Mouse (Mus musculus): ENCODE data around the gene Pcsk5. TPM values are rescaled to one million over a fixed set of nuclear protein-coding genes. Genes with fewer than 3 reads are reported as not detected.

The Pcsk5 gene
- polyA plus RNA-seq, 1 experiment from 2014 or later = 24.0 TPM

GRCm38 (mm10) chr19:17412915-17413459 lies 424.4 kb downstream of the Pcsk5 start:
- ATAC-seq (ENCODE audit: low read depth) = no peak
- 31% methylated on average over 4 of the region's 4 CpGs for WGBS
- no peak overlapping the region for H3K27ac ChIP-seq (ENCODE audit: low read length)
- no peaks in the 10 kb centered on the region for H3K9me3 ChIP-seq (ENCODE audit: control insufficient read depth, low read length)
- H3K4me3 ChIP-seq (ENCODE audit: low read length) = no peak overlapping the region
- H3K4me2 ChIP-seq (ENCODE audit: low read depth, low read length) = no peak overlapping the region
- no peaks in the 10 kb centered on the region for H3K27me3 ChIP-seq (ENCODE audit: control insufficient read depth, insufficient read depth, low read depth, low read length)
- no peaks in the 10 kb centered on the region for H3K4me1 ChIP-seq (replicated peaks; ENCODE audit: control insufficient read depth, insufficient read depth, low read length)
- no peaks in the 10 kb centered on the region for H3K36me3 ChIP-seq (ENCODE audit: control insufficient read depth, insufficient read depth, low read length)
- H3K9ac ChIP-seq (ENCODE audit: low read length) = no peak overlapping the region

GRCm38 (mm10) chr19:17410465-17411065 lies 426.9 kb downstream of the Pcsk5 start:
- Histone ChIP-seq H3K9me3 (ENCODE audit: control insufficient read depth, low read length) (no peaks in the 10 kb centered on the region), H3K27me3 (ENCODE audit: control insufficient read depth, insufficient read depth, low read depth, low read length) (no peaks in the 10 kb centered on the region), H3K9ac (ENCODE audit: low read length) (no peak overlapping the region), H3K27ac (ENCODE audit: low read length) (no peak overlapping the region), H3K4me3 (ENCODE audit: low read length) (no peak overlapping the region), H3K36me3 (ENCODE audit: control insufficient read depth, insufficient read depth, low read length) (no peaks in the 10 kb centered on the region), H3K4me2 (ENCODE audit: low read depth, low read length) (no peak overlapping the region), H3K4me1 (replicated peaks; ENCODE audit: control insufficient read depth, insufficient read depth, low read length) (no peaks in the 10 kb centered on the region)
- ATAC-seq (ENCODE audit: low read depth) = no peak
- 65% methylated on average over 5 of the region's 5 CpGs for WGBS

GRCm38 (mm10) chr19:17409351-17409750 lies 428.1 kb downstream of the Pcsk5 start:
- no peak overlapping the region for H3K4me2 ChIP-seq (ENCODE audit: low read depth, low read length)
- H3K27me3 ChIP-seq (ENCODE audit: control insufficient read depth, insufficient read depth, low read depth, low read length) = no peaks in the 10 kb centered on the region
- H3K9ac ChIP-seq (ENCODE audit: low read length) = no peak overlapping the region
- no peak for ATAC-seq (ENCODE audit: low read depth)
- WGBS = 53% methylated on average over 3 of the region's 3 CpGs
- no peaks in the 10 kb centered on the region for H3K9me3 ChIP-seq (ENCODE audit: control insufficient read depth, low read length)
- H3K4me1 ChIP-seq (replicated peaks; ENCODE audit: control insufficient read depth, insufficient read depth, low read length) = no peaks in the 10 kb centered on the region
- H3K27ac ChIP-seq (ENCODE audit: low read length) = no peak overlapping the region
- no peaks in the 10 kb centered on the region for H3K36me3 ChIP-seq (ENCODE audit: control insufficient read depth, insufficient read depth, low read length)
- H3K4me3 ChIP-seq (ENCODE audit: low read length) = no peak overlapping the region

GRCm38 (mm10) chr19:17408591-17408990 lies 428.8 kb downstream of the Pcsk5 start:
- no peak overlapping the region for H3K4me2 ChIP-seq (ENCODE audit: low read depth, low read length)
- H3K27me3 ChIP-seq (ENCODE audit: control insufficient read depth, insufficient read depth, low read depth, low read length) = no peaks in the 10 kb centered on the region
- H3K36me3 ChIP-seq (ENCODE audit: control insufficient read depth, insufficient read depth, low read length) = no peaks in the 10 kb centered on the region
- no peak overlapping the region for H3K9ac ChIP-seq (ENCODE audit: low read length)
- H3K4me1 ChIP-seq (replicated peaks; ENCODE audit: control insufficient read depth, insufficient read depth, low read length) = no peaks in the 10 kb centered on the region
- H3K4me3 ChIP-seq (ENCODE audit: low read length) = no peak overlapping the region
- no peak overlapping the region for H3K27ac ChIP-seq (ENCODE audit: low read length)
- H3K9me3 ChIP-seq (ENCODE audit: control insufficient read depth, low read length) = no peaks in the 10 kb centered on the region
- ATAC-seq (ENCODE audit: low read depth) = no peak

GRCm38 (mm10) chr19:17406823-17407222 lies 430.6 kb downstream of the Pcsk5 start:
- H3K36me3 ChIP-seq (ENCODE audit: control insufficient read depth, insufficient read depth, low read length) = no peaks in the 10 kb centered on the region
- no peaks in the 10 kb centered on the region for H3K27me3 ChIP-seq (ENCODE audit: control insufficient read depth, insufficient read depth, low read depth, low read length)
- no peak for ATAC-seq (ENCODE audit: low read depth)
- no peak overlapping the region for H3K27ac ChIP-seq (ENCODE audit: low read length)
- H3K4me2 ChIP-seq (ENCODE audit: low read depth, low read length) = no peak overlapping the region
- no peaks in the 10 kb centered on the region for H3K4me1 ChIP-seq (replicated peaks; ENCODE audit: control insufficient read depth, insufficient read depth, low read length)
- 84% methylated on average over 5 of the region's 5 CpGs for WGBS
- no peak overlapping the region for H3K4me3 ChIP-seq (ENCODE audit: low read length)
- H3K9me3 ChIP-seq (ENCODE audit: control insufficient read depth, low read length) = no peaks in the 10 kb centered on the region
- no peak overlapping the region for H3K9ac ChIP-seq (ENCODE audit: low read length)

- Histone ChIP-seq H3K4me1 (replicated peaks; ENCODE audit: control insufficient read depth, insufficient read depth, low read length) (no peaks in the 10 kb centered on the region), H3K27me3 (ENCODE audit: control insufficient read depth, insufficient read depth, low read depth, low read length) (no peaks in the 10 kb centered on the region), H3K27ac (ENCODE audit: low read length) (no peak overlapping the region), H3K9ac (ENCODE audit: low read length) (no peak overlapping the region), H3K4me2 (ENCODE audit: low read depth, low read length) (no peak overlapping the region), H3K9me3 (ENCODE audit: control insufficient read depth, low read length) (no peaks in the 10 kb centered on the region), H3K36me3 (ENCODE audit: control insufficient read depth, insufficient read depth, low read length) (peaks cover 11% of the 10 kb centered on the region), H3K4me3 (ENCODE audit: low read length) (no peak overlapping the region)
- ATAC-seq (ENCODE audit: low read depth) = no peak
- 84% methylated on average over 4 of the region's 4 CpGs for WGBS
These were observed 434.3 kb downstream of the Pcsk5 start for GRCm38 (mm10) chr19:17403175-17403574.

GRCm38 (mm10) chr19:17400571-17400970 lies 436.9 kb downstream of the Pcsk5 start:
- 70% methylated on average over 4 of the region's 4 CpGs for WGBS
- H3K9me3 ChIP-seq (ENCODE audit: control insufficient read depth, low read length) = no peaks in the 10 kb centered on the region

GRCm38 (mm10) chr19:17399965-17400364 lies 437.5 kb downstream of the Pcsk5 start:
- no peak overlapping the region for H3K27ac ChIP-seq (ENCODE audit: low read length)
- no peak for ATAC-seq (ENCODE audit: low read depth)
- no peaks in the 10 kb centered on the region for H3K27me3 ChIP-seq (ENCODE audit: control insufficient read depth, insufficient read depth, low read depth, low read length)
- H3K9me3 ChIP-seq (ENCODE audit: control insufficient read depth, low read length) = no peaks in the 10 kb centered on the region
- 92% methylated on average over 4 of the region's 4 CpGs for WGBS
- H3K4me2 ChIP-seq (ENCODE audit: low read depth, low read length) = no peak overlapping the region
- H3K9ac ChIP-seq (ENCODE audit: low read length) = no peak overlapping the region
- H3K4me1 ChIP-seq (replicated peaks; ENCODE audit: control insufficient read depth, insufficient read depth, low read length) = peaks cover 7% of the 10 kb centered on the region
- peaks cover 14% of the 10 kb centered on the region for H3K36me3 ChIP-seq (ENCODE audit: control insufficient read depth, insufficient read depth, low read length)
- H3K4me3 ChIP-seq (ENCODE audit: low read length) = no peak overlapping the region

More at GRCm38 (mm10) chr19:17400571-17400970, 436.9 kb downstream of the Pcsk5 start:
- no peak for ATAC-seq (ENCODE audit: low read depth)
- Histone ChIP-seq H3K36me3 (ENCODE audit: control insufficient read depth, insufficient read depth, low read length) (peaks cover 14% of the 10 kb centered on the region), H3K4me2 (ENCODE audit: low read depth, low read length) (no peak overlapping the region), H3K4me1 (replicated peaks; ENCODE audit: control insufficient read depth, insufficient read depth, low read length) (peaks cover 3% of the 10 kb centered on the region; the same call in 1 of the 2 replicates), H3K9ac (ENCODE audit: low read length) (no peak overlapping the region), H3K27me3 (ENCODE audit: control insufficient read depth, insufficient read depth, low read depth, low read length) (no peaks in the 10 kb centered on the region), H3K4me3 (ENCODE audit: low read length) (no peak overlapping the region), H3K27ac (ENCODE audit: low read length) (no peak overlapping the region)

- peak; percentile 29 for ATAC-seq (ENCODE audit: low read depth)
- Histone ChIP-seq H3K4me3 (ENCODE audit: low read length) (no peak overlapping the region), H3K27ac (ENCODE audit: low read length) (no peak overlapping the region), H3K36me3 (ENCODE audit: control insufficient read depth, insufficient read depth, low read length) (peaks cover 14% of the 10 kb centered on the region), H3K4me2 (ENCODE audit: low read depth, low read length) (no peak overlapping the region), H3K9ac (ENCODE audit: low read length) (no peak overlapping the region), H3K27me3 (ENCODE audit: control insufficient read depth, insufficient read depth, low read depth, low read length) (no peaks in the 10 kb centered on the region), H3K4me1 (replicated peaks; ENCODE audit: control insufficient read depth, insufficient read depth, low read length) (peaks cover 14% of the 10 kb centered on the region), H3K9me3 (ENCODE audit: control insufficient read depth, low read length) (no peaks in the 10 kb centered on the region)
- 49% methylated on average over 5 of the region's 5 CpGs for WGBS
These were observed 439.5 kb downstream of the Pcsk5 start for GRCm38 (mm10) chr19:17397922-17398321.
